Mouse (Mus musculus): Measurements from ENCODE around the gene Cartpt.

- TF ChIP-seq POLR2A (IDR thresholded peaks at IDR 0.05; ENCODE audit: low read depth, low read length) (peak; percentile 66), NRF1 (IDR thresholded peaks at IDR 0.05; ENCODE audit: low read depth, low read length) (0 out of 2 replicates have a peak, but pooled peaks have one; percentile 33), ZC3H11A (IDR thresholded peaks at IDR 0.05; ENCODE audit: low read depth, low read length) (no peak), UBTF (IDR thresholded peaks at IDR 0.05; ENCODE audit: low read depth, low read length) (no peak), MAX (IDR thresholded peaks at IDR 0.05; ENCODE audit: low read length) (peak; percentile 52; the same call in 1 of the 2 replicates), USF1 (IDR thresholded peaks at IDR 0.05; ENCODE audit: low read depth, low read length) (no peak), CTCF (conservative IDR thresholded peaks at IDR 0.05 in 1 of 2, IDR thresholded peaks at IDR 0.05 in 1 of 2; ENCODE audit: low read depth in 2 of 2, low read length in 2 of 2) (no peak), EP300 (IDR thresholded peaks at IDR 0.05; ENCODE audit: low read length) (peak; percentile 93)
Measured at GRCm38 (mm10) chr13:99939320-99939671, 38.4 kb upstream of the Cartpt start.
